Mouse (Mus musculus): ENCODE results near the gene Ccdc42.

DNA sequence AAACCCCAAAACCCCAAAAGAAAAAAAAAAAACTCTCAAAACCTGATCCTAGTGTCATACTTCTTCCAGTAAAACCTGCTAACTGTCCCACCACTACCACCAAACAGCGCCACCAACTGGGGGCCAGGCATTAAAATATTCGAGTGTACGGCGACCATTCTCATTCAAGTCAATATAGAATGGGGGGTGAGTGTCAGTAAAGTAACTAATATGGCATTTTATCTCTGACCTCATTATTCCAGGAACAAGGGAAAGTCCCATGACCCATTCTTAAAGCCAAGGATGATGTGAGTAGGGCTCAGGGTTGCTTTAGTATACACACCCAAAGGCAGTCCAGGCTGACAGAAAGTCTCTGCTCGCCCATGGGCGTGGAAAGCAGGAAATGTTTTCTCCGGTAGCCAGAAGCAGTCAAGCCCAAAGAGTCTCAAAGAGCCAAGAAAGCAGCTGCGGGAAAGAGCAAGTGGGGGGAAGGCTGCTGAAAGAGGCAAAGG is 32.8 kb upstream of the Ccdc42 start:
- TF ChIP-seq CHD1 (IDR thresholded peaks at IDR 0.05; ENCODE audit: low read depth, low read length) (no peak), USF1 (IDR thresholded peaks at IDR 0.05; ENCODE audit: low read depth, low read length) (no peak), POLR2A (IDR thresholded peaks at IDR 0.05; ENCODE audit: control insufficient read depth in 1 of 2, insufficient read depth in 1 of 2, low read depth in 1 of 2, low read length in 2 of 2, poor library complexity in 1 of 2) (no peak), ZNF384 (IDR thresholded peaks at IDR 0.05; ENCODE audit: low read depth, low read length) (peak; percentile 71), MYC (IDR thresholded peaks at IDR 0.05; ENCODE audit: low read depth, low read length) (no peak), HCFC1 (IDR thresholded peaks at IDR 0.05; ENCODE audit: low read depth, low read length) (no peak)

Measured in MEL (cell line).